Mouse (Mus musculus) stomach, postnatal 0 days (tissue): Measurements from ENCODE around the gene Drd1.

ENCODE experiments used
- CTCF ChIP-seq: IDR thresholded peaks from 2 replicates; pipeline ENCODE4 v1.5.1; 2016; ENCODE audit warnings: antibody characterized with exemption, low read depth, mild to moderate bottlenecking, moderate library complexity
- EP300 ChIP-seq: optimal IDR thresholded peaks from 2 replicates; pipeline ENCODE3; 2016; ENCODE audit warnings: antibody characterized with exemption

DNA sequence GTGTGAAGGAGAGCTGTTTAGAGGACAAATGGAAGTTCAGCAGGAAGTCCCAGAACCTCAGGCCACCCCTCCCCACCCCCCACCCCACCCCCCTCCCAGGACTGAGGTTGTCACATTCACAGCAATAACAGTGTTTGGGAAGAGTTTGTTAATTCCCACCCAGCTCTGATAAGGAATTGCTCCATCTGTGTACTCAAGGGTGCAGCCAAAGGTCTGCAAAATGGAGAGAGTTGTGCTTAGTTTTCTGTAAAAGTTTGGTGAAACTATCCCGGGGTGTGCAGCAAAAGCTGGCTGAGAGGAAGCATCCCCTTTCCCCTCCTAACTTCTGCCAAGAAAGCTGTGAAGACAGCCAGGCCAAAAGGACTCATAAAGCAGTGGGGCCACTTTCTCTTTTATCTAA is 17.6 kb upstream of the Drd1 start:
- TF ChIP-seq EP300 = no peak
- no peak for TF ChIP-seq CTCF
